Mouse (Mus musculus) Muller cell, postnatal 12 days (primary cell): ENCODE results near the gene Gm19426.
A peak's percentile ranks its signal among the peaks of the same experiment; 100 is the strongest.

ENCODE experiments used
- DNase-seq: peaks from one replicate; pipeline ENCODE4 v3.0.0-alpha.2; 2015; ENCODE audit errors: inconsistent ontology term

The Gm19426 gene

DNA sequence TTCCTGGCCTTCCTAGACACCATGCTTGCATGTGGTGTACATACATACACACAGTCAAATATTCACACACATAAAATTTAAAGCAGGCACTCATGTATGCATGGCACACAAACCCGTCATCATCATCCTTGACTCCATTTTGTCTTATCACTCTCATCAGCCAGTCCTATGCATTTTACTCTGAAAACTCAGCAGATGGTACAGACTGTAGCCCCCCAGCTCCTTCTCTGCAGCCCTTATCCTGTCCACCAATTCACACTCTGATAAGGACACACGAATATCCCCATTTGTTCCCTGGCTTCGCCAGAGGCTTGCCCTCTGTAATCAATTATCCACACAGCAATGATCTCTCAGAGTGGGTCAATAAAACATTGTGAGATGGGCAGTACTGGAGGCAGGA is 22.3 kb downstream of the Gm19426 start:
- no peak for DNase-seq

DNA sequence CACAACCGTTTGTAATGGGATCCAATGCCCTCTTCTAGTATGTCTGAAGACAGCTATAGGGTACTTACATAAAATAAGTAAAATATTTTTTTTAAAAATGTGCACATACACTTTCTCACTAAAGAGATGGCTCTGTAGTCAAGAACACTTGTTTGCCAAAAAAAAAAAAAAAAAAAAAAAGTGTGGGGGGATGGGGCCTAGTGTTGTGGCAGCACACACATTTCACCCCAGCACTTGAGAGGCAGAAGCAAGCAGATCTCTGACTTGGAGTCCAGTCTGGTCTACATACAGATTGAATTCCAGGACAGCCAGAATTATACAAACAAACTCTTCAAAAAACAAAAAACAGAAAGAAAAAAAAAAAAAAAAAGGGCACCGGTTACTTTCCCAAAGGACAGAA is 22.7 kb downstream of the Gm19426 start:
- DNase-seq = no peak

DNA sequence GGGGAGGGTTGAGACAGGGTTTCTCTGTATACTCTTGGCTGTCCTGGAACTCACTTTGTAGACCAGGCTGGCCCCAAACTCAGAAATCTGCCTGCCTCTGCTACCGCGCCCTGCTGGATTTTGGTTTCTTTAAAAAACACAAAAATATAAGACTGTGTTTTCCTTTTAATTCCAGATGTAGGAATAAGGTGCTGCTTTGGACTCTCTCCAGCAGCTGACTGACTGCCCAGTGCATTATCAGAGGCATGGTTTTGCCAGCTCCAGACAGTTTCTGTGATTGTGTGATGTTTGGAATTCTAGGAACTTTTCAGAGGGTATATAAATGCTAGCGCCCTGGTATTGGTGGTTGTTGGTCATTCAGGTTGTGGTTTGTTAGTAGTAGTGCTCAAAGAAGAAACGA is 26.1 kb downstream of the Gm19426 start:
- DNase-seq = no peak

DNA sequence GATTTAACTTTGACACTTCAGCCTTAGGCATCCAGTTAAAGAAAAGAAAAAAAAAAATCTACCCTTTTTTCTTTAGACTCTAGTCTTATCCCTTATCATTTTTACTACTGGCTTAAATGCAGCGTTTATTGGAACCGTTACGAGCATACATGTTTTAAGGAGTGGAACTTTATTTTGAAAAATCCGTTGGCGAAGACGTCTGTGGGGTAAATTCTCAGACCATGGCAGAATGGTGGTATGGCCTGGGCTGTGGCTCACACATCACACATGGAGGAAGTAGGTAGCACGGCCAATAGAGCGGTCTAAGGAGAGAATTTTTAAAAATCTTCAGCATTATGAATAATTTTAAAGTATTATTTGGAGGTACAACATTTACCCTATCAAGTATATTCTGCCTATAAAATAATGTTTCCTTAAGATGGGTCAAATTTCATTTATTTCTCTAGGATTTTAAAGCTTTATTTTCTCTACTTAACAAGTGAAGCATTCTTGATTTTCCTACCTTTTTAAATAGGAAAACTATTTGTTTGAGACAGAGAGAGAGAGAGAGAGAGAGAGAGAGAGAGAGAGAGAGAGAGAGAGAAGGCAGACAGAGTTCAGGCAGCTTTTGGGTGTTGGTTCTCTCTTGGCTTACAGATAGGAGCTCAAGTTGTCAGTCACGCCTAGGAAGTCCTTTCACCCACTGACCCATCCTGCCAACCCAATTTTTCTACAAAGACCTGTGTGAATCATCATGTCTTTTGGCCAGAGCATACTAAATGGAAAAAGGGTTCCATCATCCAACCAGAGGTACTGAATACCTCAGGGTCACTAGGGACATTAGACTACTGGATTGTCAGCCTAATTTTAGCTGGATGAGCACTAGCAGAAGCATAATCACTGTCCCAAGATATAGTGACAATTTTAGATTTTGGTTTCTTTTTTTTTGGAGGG is 26.8 kb downstream of the Gm19426 start:
- peak; percentile 64 for DNase-seq

DNA sequence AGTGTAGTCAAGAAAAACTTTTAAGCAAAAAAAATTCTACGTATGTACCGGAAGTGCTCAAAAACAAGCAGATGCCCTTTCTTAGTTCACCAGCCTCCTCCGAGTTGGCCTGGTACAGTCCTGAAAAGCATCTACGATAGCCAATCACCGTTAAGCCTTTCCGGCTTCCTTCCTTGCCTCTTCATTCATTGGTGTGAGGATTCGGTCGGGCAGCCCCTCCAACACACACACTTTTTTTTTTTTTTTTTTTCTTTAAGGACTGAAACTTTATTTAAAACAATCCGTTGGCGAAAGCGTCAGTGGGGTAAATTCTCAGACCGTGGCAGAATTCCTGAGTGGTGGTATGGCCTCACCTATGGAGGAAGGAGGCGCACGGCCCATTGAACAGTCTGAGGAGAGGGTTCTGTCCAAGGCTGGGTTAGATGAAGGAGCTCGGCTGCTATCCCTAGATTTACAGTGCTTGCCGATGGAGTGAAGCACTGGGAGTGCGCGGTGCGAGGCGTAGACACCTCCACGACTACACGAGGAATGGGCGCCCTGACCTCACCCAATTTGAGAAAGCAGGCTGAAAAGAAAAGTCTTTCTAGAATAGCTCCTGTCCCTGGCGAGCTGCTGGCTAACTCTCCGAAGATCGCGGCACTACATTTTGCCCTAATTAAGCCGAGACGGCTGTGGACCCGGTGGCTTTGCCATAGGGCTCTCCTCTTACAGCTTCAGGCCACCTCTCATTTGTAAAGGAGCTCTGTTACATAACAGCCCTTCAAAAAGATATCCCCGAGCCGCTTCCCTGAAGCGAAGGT is 27.7 kb downstream of the Gm19426 start:
- no peak for DNase-seq

DNA sequence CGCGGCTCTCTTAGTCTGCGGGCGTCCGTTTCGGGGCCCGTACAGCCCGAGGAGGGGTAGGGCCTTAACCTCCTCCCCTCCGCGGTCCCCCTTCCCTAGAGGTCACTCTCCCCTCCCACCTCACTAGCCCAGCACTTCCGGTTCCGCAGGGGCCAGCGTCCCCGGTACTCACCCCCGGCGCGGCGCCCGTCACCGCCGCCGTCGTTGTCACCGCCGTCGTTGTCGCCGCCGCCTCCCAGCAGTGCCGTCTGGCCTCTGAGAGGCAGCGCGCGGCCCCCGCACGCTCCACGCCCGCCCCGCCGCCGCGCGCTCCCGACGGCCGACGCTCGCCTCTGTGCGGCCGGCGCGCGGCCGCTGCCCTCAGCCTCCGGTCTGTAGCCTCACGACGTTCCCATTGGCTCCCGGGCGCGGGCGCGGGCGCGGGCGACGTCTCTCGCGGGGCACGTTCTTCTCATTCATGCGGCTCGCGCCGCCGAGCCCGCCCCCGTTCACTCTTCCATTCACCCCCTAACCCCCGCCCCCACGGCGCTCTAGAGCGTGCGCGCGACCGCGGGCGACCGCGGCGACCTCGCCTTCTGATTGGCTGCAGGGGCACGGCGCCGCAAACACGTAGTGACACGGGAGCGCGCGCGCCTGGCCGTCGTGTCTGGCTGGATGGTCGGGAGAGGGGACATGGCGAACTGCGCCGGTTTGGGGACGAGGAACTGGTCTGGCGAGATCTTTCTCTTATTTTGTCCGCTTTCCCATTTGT is 28.5 kb downstream of the Gm19426 start, which contains the start of gene Zdhhc5:
Gene Zdhhc5 (minus strand): TSS at position 370 of the 751 bp plus-strand sequence.
- peak; percentile 100 for DNase-seq

DNA sequence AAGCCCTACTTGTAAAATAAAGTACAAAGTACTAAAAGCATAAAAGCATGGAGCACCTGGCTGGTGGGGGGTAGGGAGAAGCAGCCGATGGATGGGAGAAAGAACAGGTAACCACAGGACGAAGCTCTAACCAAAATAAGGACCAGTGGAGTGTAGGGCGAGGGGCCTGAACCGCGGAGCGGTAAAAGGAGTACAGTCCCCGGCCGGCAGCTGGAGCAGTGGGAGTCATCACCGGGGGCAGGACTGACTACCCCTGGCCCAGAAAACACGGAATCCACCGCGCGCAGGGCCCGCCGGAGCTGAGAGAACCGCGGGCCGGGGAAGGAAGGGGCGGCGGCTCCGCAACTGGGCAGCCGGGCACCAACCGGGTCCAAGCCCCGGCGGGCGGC is 29.0 kb downstream of the Gm19426 start:
- no peak for DNase-seq

DNA sequence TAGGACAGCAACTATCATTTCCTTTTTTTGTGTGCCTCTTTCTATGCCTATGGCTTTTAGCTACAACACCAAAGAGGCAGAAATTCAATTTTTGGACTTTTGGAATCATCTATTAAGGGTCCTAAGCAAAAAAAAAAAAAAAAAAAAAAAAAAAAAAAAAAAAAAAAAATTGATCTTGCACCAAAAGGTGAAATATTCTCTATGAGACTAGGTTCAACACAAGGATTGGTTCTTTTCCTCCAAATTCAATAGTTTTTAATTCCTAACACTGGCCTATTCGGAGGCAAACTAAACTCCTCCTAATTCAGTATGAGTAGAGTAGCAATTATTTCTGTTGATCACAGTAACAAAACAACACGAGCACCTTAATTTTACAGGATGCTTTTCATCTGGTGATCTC is 31.6 kb downstream of the Gm19426 start:
- no peak for DNase-seq

DNA sequence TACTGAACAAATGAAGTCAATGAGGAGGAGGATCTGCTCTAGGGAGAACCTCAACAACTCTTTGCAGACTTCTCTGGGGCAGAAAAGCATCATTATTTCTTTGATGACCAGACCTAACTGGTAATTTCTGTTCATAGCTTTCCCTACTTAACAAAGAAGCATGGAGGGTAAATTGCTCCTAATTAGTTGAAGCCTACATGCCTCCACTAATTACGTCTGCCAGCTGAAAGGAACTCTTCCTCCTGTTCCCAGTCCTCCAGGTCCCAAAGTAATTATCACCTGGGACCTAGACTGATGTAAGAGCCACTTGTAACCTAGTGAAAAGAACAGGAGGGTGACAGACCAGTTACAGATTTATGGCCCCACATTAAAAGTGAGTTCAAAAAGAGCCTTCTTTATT is 35.9 kb downstream of the Gm19426 start:
- DNase-seq = peak; percentile 60

DNA sequence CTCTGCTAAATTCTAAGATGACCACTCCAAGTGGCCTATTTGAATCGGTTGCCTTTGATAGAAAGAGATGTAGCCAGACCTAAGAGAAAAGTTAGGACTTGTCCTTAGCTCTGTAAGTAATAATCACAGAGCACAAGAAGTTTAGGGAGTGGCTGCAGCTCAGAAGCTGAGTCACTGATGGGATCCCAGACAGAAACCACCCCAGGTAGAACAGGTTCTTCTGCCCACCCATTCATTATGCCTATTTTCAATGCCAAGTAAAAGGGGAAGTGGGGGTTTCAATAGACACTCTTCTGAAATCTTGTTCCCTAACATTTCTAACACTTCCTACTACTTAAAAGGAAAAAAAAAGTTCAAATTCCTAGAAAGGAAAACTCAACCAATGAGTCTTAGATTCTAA is 38.2 kb downstream of the Gm19426 start:
- DNase-seq = no peak

DNA sequence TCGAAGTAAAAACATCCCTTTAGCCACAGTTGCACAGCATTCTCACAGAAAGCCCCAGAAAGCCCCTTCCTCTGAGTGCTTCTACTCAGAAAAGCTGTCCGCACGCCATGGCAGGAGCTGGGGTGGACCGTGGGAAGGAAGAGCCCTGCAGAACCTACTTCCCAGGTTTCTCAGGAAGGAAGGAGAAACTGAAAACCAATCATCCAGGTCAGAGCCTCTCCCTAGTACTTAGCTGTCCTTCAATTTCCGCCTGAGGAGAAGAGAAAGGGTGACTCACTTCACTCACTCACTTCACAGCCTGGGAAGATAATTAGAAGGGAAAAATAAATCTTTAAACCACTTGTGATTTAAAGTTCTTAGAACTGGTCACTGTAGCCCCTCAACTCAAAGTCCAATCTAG is 39.1 kb downstream of the Gm19426 start:
- peak; percentile 36 for DNase-seq

DNA sequence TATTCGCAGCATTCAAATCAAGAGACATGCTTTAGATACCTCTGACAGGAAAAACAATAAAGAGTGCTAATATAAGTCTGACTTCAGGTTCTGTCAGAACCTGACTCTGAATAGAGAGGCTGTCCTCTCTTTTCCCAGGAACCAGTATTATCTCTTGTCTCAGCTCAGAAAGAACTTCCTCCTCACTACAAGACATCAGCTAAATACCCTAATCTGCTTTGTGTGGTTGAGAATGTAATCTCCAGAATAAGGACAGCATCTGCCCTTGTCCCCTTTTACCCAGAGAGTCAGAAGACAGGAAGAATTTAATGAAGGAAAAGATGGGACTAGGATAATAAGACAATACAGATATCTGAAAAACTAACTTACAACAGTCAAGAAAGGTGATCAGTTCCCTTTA is 40.0 kb downstream of the Gm19426 start:
- DNase-seq = no peak

DNA sequence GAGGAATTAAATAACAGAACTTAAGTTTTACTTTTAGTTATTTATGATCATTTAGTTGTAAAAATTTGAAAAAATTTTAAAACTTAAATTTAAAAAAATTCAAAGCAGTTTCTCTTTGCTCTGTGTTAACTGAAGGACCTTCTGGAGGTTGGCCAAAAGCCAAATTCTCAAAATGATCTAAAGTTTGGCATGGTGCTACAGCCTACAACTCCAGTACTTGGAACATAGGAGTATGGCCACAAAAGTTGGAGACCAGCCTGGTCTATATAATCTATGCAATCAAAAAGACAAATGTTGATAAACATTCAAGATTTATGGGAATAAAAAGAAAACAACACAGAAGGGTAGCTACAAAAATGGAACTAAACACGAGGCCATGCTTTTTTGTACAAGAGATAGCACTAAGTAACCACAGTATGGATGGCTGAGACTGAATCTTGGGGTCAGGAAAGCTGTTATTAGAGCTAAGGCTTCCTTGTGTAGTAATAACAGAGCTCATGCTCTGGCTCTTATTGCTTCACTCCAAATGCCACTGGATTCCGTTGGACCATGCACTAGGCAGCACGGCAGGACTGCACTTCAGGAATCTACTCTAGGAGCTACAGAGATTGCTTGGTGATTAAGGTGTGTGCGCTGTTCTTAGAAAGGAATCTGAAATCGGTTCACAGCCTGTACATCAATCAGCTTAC is 48.3 kb downstream of the Gm19426 start:
- no peak for DNase-seq
